Mouse (Mus musculus): ENCODE results near the gene Slc25a28. TPM values are rescaled to one million over a fixed set of nuclear protein-coding genes. Genes with fewer than 3 reads are reported as not detected.

The Slc25a28 gene
- 16.8 and 20.4 TPM in 2 replicates for polyA plus RNA-seq (2016; fragmentation: Nextera tagmentation; extraction: Ambion mirVana)

DNA sequence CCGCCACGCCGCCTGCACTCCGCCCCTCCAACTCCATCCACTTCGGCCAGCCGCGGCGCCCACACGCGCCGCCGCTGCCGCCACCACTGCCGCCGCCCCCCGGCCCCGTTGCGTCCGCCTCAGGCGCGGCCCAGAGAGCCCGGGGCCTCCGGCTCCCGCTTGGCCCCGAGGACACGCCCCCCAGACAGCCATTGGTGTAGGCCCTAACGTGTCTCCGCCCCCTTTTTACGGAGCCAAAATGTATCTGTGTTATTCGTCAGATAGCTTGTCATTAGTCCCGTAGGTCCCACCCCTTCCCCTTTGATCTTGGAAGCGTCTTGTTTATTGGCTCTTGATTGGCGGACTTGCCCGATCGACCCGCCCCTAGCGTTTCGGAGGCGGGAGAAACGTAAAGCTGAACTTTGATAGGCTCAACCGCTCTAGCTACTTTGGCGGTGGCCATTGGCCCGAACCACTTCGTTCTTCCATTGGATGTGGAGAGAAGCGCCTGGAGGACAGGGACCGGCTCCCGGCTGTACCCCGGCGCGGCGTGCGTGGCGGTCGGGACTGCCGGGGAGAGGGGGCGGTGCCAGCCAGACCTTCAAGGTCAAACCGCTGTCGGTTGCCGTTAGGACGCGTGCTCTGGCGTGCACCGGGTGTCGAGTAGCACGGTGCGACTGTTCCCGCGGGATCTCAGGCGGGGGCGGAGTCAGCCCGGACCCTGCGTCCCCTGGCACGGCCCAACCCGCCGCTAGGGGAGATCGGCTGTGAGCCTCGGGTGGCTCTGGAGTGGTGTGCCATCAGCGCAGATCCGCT, at the start of gene Slc25a28:
Gene Slc25a28 (minus strand): TSS at position 152 of the 795 bp plus-strand sequence.
- Histone ChIP-seq H3K36me3 (no peaks in the 10 kb centered on the region), H3K9ac (replicated peaks) (peak within 1 kb of the TSS; percentile 87), H3K4me1 (replicated peaks) (peaks cover 28% of the 10 kb centered on the region), H3K27me3 (peaks cover 6% of the 10 kb centered on the region), H3K27ac (peak within 1 kb of the TSS; percentile 91), H3K9me3 (no peaks in the 10 kb centered on the region), H3K4me2 (peak within 1 kb of the TSS; percentile 83), H3K4me3 (replicated peaks) (peak within 1 kb of the TSS; percentile 97)
- ATAC-seq (ENCODE audit: insufficient number of reproducible peaks, insufficient read depth, low FRiP score, low TSS enrichment, low read depth), result peak; percentile 96
- 1% methylated on average over 75 of the region's 79 CpGs for WGBS

DNA sequence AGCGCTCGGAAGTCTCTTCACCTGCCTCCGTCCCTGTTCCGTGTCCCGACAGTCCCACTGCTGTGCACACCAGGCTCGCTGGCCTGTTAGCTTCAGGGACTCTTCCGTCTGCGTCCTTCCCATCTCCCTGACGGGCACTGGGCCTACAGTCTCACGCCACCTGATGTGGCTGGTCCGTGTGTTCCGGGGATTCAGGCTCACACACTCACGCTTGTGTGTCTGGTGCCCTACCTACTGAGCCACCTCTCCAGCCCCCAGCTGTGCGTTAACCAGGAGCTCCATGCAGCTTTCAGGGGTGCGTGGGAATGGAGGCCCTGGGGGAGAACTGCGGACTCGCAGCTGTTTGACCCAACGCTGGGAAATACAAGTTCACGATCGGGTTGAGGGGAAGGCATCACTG, 49.5 kb upstream of the Slc25a28 start:
- Histone ChIP-seq H3K27ac (no peak overlapping the region), H3K36me3 (peaks cover 89% of the 10 kb centered on the region), H3K4me2 (no peak overlapping the region), H3K27me3 (no peaks in the 10 kb centered on the region), H3K9me3 (no peaks in the 10 kb centered on the region), H3K4me1 (replicated peaks) (no peaks in the 10 kb centered on the region), H3K9ac (replicated peaks) (no peak overlapping the region), H3K4me3 (replicated peaks) (no peak overlapping the region)
- ATAC-seq (ENCODE audit: insufficient number of reproducible peaks, insufficient read depth, low FRiP score, low TSS enrichment, low read depth), result no peak
- WGBS, result 89% methylated on average over 20 of the region's 20 CpGs

DNA sequence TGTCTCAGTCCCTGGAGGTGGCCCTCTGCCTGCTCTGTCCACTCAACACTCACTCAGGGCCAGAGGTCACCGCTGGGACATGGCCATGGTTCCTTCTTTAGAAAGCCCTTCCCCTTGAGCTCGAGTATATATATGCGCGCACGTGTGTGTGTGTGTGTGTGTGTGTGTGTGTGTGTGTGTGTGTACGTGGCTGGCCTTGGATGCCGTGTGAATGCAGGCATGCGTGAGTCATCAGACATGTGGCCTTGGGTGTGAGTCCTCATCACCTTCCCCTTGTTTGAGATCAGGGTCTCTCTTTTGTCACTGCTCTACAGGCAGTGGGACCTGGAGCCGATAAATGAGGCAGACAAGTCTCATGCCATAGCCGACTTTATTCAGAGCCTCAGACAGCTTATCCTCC, 48.8 kb upstream of the Slc25a28 start:
- Histone ChIP-seq H3K4me1 (replicated peaks) (no peaks in the 10 kb centered on the region), H3K9me3 (no peaks in the 10 kb centered on the region), H3K4me3 (replicated peaks) (no peak overlapping the region), H3K27ac (no peak overlapping the region), H3K36me3 (peaks cover 90% of the 10 kb centered on the region), H3K4me2 (no peak overlapping the region), H3K9ac (replicated peaks) (no peak overlapping the region), H3K27me3 (no peaks in the 10 kb centered on the region)
- ATAC-seq (ENCODE audit: insufficient number of reproducible peaks, insufficient read depth, low FRiP score, low TSS enrichment, low read depth), result no peak; the same call in 1 of the 2 replicates
- 89% methylated on average over 10 of the region's 10 CpGs for WGBS

DNA sequence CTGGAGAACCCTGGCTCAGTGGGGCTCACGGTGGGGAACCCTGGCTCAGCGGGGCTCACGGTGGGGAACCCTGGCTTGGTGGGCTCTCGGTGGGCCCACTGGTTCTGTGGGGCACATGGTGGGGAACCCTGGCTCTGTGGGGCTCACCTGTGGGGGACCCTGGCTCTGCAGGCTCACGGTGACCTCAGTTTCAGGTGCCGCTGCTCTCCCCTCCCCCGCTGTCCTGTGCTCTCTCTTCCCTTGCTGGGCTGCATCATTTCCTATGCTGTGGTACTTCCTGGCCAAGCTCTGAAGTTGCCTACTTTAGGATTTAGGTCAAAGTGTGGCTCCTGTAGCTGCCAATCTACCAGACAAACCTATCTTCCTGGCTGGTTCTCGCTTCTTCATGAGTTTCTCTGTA, 48.2 kb upstream of the Slc25a28 start:
- Histone ChIP-seq H3K27me3 (no peaks in the 10 kb centered on the region), H3K9me3 (no peaks in the 10 kb centered on the region), H3K4me1 (replicated peaks) (no peaks in the 10 kb centered on the region), H3K36me3 (peaks cover 90% of the 10 kb centered on the region), H3K4me3 (replicated peaks) (no peak overlapping the region), H3K27ac (no peak overlapping the region), H3K9ac (replicated peaks) (no peak overlapping the region), H3K4me2 (no peak overlapping the region)
- ATAC-seq (ENCODE audit: insufficient number of reproducible peaks, insufficient read depth, low FRiP score, low TSS enrichment, low read depth), result no peak
- 78% methylated on average over 8 of the region's 8 CpGs for WGBS

DNA sequence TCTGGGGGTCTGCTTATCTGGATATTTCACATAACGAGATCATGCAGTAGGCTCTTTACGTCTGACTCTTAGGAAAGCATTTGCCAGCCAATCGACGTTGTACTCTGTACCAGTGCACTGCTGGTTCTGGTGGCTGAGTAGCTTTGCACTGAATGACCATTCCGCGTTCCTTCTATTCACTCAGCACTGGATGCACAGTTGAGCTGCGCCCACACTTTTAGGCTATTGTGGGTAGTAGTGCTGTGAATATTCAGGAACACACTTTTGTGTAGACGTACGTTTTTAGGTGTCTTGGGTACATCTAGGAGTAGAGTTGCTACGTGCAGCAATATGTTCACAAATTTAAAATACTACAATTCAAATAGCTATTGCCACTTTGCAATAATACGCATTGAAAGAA, 45.4 kb upstream of the Slc25a28 start:
- Histone ChIP-seq H3K36me3 (peaks cover 79% of the 10 kb centered on the region), H3K9me3 (no peaks in the 10 kb centered on the region), H3K27me3 (no peaks in the 10 kb centered on the region), H3K27ac (no peak overlapping the region), H3K4me3 (replicated peaks) (no peak overlapping the region), H3K4me1 (replicated peaks) (no peaks in the 10 kb centered on the region), H3K4me2 (no peak overlapping the region), H3K9ac (replicated peaks) (no peak overlapping the region)
- WGBS, result 95% methylated on average over 11 of the region's 11 CpGs
- ATAC-seq (ENCODE audit: insufficient number of reproducible peaks, insufficient read depth, low FRiP score, low TSS enrichment, low read depth), result no peak

DNA sequence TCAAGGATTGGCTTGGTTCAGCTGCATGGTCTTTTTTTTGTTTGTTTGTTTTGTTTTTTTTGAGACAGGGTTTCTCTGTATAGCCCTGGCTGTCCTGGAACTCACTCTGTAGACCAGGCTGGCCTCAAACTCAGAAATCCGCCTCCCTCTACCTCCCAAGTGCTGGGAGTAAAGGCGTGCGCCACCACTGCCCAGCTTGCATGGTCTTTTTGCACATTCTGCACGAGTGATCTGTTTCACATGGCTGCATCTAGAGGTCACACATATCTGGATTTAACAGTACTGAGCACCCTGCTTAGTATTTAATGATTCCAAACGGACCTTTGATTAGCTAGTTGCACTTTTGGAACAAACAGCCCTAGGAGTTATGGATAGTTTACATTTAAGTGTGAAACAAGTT, 37.3 kb upstream of the Slc25a28 start:
- Histone ChIP-seq H3K9ac (replicated peaks) (no peak overlapping the region), H3K36me3 (peaks cover 51% of the 10 kb centered on the region), H3K9me3 (no peaks in the 10 kb centered on the region), H3K4me2 (no peak overlapping the region), H3K27me3 (no peaks in the 10 kb centered on the region), H3K27ac (no peak overlapping the region), H3K4me1 (replicated peaks) (0 out of 2 replicates have a peak, but pooled peaks cover 5% of the 10 kb centered on the region), H3K4me3 (replicated peaks) (no peak overlapping the region)
- ATAC-seq (ENCODE audit: insufficient number of reproducible peaks, insufficient read depth, low FRiP score, low TSS enrichment, low read depth), result no peak
- WGBS, result 75% methylated on average over 5 of the region's 5 CpGs

DNA sequence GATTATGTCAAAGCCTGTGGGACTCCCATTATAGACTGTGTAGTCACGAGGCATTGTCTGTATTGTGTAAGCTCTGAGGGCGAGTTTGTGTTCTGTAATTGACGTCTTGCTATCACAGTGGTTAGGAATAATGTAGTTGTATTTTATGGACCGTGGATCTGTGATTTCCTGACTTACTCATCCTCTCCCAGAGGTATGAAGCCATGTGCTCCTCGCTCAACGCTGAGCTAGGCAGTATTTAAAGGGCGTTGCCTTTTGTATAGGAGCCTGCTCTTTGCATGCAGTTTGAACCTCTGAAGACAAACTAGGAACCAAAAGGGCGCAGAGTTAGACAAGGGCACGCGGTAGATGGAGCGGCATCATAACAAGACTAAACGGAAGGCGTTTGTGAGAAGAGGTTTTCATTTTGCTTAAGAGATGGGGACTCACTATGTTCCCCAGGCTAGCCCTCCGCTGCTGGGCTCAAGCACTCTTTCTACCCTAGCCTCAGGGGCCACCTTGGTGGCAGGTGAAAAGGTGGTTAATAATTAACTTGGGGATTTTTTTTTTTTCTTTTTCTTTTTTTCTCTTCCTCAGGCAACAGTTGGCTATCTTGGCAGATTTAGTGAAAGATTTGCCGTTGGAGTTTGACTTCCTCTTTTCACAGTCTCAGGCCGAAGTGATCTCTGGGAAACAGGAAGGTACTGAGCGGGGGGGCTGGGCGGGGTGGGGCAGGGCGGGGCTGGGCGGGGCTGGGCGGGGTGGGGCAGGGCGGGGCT, 36.7 kb upstream of the Slc25a28 start:
- no peak for ATAC-seq (ENCODE audit: insufficient number of reproducible peaks, insufficient read depth, low FRiP score, low TSS enrichment, low read depth)
- Histone ChIP-seq H3K9ac (replicated peaks) (no peak overlapping the region), H3K27me3 (no peaks in the 10 kb centered on the region), H3K9me3 (no peaks in the 10 kb centered on the region), H3K27ac (no peak overlapping the region), H3K36me3 (peaks cover 55% of the 10 kb centered on the region), H3K4me2 (no peak overlapping the region), H3K4me3 (replicated peaks) (no peak overlapping the region), H3K4me1 (replicated peaks) (0 out of 2 replicates have a peak, but pooled peaks cover 5% of the 10 kb centered on the region)
- WGBS, result 60% methylated on average over 22 of the region's 22 CpGs

DNA sequence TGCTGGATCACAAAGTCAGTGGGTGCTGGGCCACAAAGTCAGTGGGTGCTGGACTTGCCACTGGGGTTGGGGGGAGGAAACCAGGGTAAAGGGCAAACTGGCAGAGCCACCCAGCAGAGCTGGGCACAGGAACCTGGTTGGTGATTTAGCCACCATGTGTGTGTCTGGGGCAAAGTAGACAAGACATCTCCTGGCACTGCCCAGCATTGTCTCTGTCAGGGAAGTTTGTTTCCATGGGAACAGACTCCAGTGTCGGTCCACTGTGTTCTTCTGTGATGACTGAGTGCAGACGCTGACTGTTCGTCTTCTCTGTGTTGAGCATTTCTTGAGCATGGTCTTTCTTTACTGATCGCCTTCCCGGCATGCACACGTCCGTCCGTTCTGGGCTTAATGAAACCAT, 34.6 kb upstream of the Slc25a28 start:
- Histone ChIP-seq H3K9ac (replicated peaks) (no peak overlapping the region), H3K36me3 (peaks cover 62% of the 10 kb centered on the region), H3K27me3 (no peaks in the 10 kb centered on the region), H3K4me2 (no peak overlapping the region), H3K4me3 (replicated peaks) (no peak overlapping the region), H3K9me3 (no peaks in the 10 kb centered on the region), H3K4me1 (replicated peaks) (0 out of 2 replicates have a peak, but pooled peaks cover 5% of the 10 kb centered on the region), H3K27ac (no peak overlapping the region)
- 85% methylated on average over 8 of the region's 8 CpGs for WGBS
- no peak for ATAC-seq (ENCODE audit: insufficient number of reproducible peaks, insufficient read depth, low FRiP score, low TSS enrichment, low read depth)

DNA sequence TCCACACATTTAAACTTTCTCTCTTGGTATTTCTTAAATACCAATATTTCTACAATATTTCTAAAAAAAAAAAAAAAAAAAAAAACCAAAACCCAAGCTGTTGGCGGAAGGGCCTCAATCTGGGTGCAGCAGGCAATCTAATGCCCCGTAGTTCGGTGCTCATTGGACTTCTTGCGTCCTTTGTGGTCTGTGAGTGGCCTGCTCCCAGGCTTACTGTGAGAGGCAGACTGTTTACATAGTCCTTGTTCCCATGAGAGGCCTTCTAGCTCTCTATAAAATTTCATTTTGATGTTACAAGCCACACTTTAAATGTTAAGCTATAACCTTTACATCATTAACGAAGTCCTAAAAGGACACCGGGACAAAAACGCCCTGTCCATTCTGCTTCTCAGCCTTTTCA, 33.5 kb upstream of the Slc25a28 start:
- WGBS, result 72% methylated on average over 7 of the region's 7 CpGs
- Histone ChIP-seq H3K27me3 (no peaks in the 10 kb centered on the region), H3K36me3 (peaks cover 70% of the 10 kb centered on the region), H3K4me1 (replicated peaks) (0 out of 2 replicates have a peak, but pooled peaks cover 5% of the 10 kb centered on the region), H3K27ac (no peak overlapping the region), H3K4me3 (replicated peaks) (no peak overlapping the region), H3K9ac (replicated peaks) (no peak overlapping the region), H3K9me3 (no peaks in the 10 kb centered on the region), H3K4me2 (no peak overlapping the region)
- ATAC-seq (ENCODE audit: insufficient number of reproducible peaks, insufficient read depth, low FRiP score, low TSS enrichment, low read depth), result no peak

DNA sequence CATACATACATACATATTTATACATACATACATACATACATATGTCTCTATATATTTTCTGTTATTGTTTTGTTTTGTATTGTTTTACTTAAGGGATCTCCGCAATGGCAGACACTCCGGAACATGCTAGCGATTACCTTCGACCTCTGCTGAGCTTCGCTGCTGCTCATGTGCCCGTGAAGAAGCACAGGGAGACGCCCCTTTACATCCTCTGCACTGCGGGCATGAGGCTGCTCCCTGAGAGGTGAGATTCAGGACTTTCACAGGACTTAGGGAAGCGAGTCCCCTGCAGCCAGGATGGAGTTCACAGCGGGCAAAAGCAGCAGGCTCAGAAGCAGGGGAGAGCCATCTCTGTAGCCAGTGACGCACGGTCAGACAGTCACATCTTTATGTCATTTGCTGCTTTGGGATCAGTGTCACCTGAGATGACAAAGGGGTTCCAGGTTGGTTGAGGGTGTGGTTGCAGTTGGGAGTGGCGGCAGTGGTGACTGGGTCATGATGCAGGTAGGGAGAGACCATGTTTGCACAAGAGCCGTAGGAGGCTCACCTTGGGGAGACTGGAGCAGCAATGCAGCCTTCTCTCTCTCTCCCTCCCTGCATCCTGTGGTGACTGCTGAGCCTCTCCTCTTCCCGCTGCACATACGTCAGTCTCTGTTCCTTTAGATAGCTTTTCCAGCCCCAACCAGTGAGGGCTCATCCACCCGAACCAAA, 30.3 kb upstream of the Slc25a28 start:
- H3K9me3 ChIP-seq, result no peaks in the 10 kb centered on the region
- 92% methylated on average over 17 of the region's 17 CpGs for WGBS
- H3K36me3 ChIP-seq, result peaks cover 86% of the 10 kb centered on the region
- H3K9ac ChIP-seq (replicated peaks), result no peak overlapping the region
- H3K27ac ChIP-seq, result no peak overlapping the region
- no peak for ATAC-seq (ENCODE audit: insufficient number of reproducible peaks, insufficient read depth, low FRiP score, low TSS enrichment, low read depth)
- 0 out of 2 replicates have a peak, but pooled peaks cover 5% of the 10 kb centered on the region for H3K4me1 ChIP-seq (replicated peaks)
- no peak overlapping the region for H3K4me3 ChIP-seq (replicated peaks)
- H3K4me2 ChIP-seq, result no peak overlapping the region
- no peaks in the 10 kb centered on the region for H3K27me3 ChIP-seq

DNA sequence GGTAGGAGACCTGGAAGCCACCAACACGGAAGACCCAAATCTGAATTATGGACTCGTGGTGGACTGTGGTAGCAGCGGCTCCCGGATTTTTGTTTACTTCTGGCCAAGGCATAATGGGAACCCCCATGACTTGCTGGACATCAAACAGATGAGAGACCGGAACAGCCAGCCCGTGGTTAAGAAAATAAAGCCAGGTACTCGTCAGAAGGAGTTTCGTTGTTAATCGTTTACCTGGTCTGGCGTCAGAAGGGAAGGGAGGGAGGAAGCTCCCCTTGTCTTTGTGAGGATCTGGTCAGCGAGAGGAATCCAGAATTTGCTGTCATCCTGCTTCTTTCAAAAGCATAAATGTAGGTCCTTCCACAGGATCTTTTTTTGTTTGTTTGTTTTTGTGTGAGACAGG, 29.5 kb upstream of the Slc25a28 start:
- Histone ChIP-seq H3K4me2 (no peak overlapping the region), H3K4me3 (replicated peaks) (no peak overlapping the region), H3K27me3 (no peaks in the 10 kb centered on the region), H3K9ac (replicated peaks) (no peak overlapping the region), H3K27ac (no peak overlapping the region), H3K9me3 (no peaks in the 10 kb centered on the region), H3K4me1 (replicated peaks) (0 out of 2 replicates have a peak, but pooled peaks cover 5% of the 10 kb centered on the region), H3K36me3 (peaks cover 88% of the 10 kb centered on the region)
- WGBS, result 85% methylated on average over 11 of the region's 11 CpGs
- no peak for ATAC-seq (ENCODE audit: insufficient number of reproducible peaks, insufficient read depth, low FRiP score, low TSS enrichment, low read depth)
